Mouse (Mus musculus) liver, embryonic 14.5 days (tissue): Measurements from ENCODE around the gene Sorcs3. TPM values are rescaled to one million over a fixed set of nuclear protein-coding genes. Genes with fewer than 3 reads are reported as not detected.

Experiments used
- ATAC-seq: fragments of 200-750 bp; cut with Nextera tagmentation; 2 replicates; pipeline ENCODE4 v1.8.0; 2017; ENCODE audit warnings: moderate number of reproducible peaks, mild to moderate bottlenecking, moderate library complexity; ENCODE audit not compliant: insufficient read depth
- DNase-seq, 3 experiments: peaks; one replicate each; pipeline ENCODE4 v3.0.0-alpha.2; 2012 to 2013; ENCODE audit warnings: low read depth in 3 of 3, low spot score in 3 of 3
- H3K27ac ChIP-seq: fragments of 300-500 bp; sonication (generic); 2 replicates; pipeline ENCODE4 v1.5.1; 2014; ENCODE audit warnings: moderate library complexity, mild to moderate bottlenecking, control low read depth, inconsistent platforms
- H3K27me3 ChIP-seq: fragments of 300-500 bp; sonication (generic); 2 replicates; pipeline ENCODE4 v1.6.1; 2014; ENCODE audit warnings: mild to moderate bottlenecking, low read length, moderate library complexity; ENCODE audit not compliant: control insufficient read depth, insufficient read depth
- H3K36me3 ChIP-seq: fragments of 300-500 bp; sonication (generic); replicated peaks from 2 replicates; pipeline ENCODE4 v1.6.1; 2014; ENCODE audit warnings: low read depth; ENCODE audit not compliant: control insufficient read depth, insufficient read depth
- H3K4me1 ChIP-seq, 2 experiments: fragments of 200-500 bp in 1 of 2; fragments of 300-500 bp in 1 of 2; sonication (generic) in 1 of 2; replicated peaks; 2 replicates each; pipeline ENCODE4 v1.6.1; 2012 to 2014; ENCODE audit warnings: antibody characterized with exemption in 1 of 2, inconsistent platforms in 1 of 2, low read length in 1 of 2; ENCODE audit not compliant: control insufficient read depth in 2 of 2, insufficient read depth in 2 of 2
- H3K4me2 ChIP-seq: fragments of 300-500 bp; sonication (generic); 2 replicates; pipeline ENCODE4 v1.6.1; 2014; ENCODE audit warnings: low read depth, mild to moderate bottlenecking, control low read depth, moderate library complexity
- H3K4me3 ChIP-seq, 2 experiments: fragments of 200-500 bp in 1 of 2; fragments of 300-500 bp in 1 of 2; sonication (generic) in 1 of 2; 2 replicates each; pipeline ENCODE4 v1.5.1; 2012 to 2014; ENCODE audit warnings: low read depth in 2 of 2, low read length in 2 of 2, mild to moderate bottlenecking in 2 of 2, control low read depth in 1 of 2, inconsistent platforms in 1 of 2, moderate library complexity in 1 of 2; ENCODE audit not compliant: insufficient read depth in 1 of 2
- H3K9ac ChIP-seq: fragments of 300-500 bp; sonication (generic); replicated peaks from 2 replicates; pipeline ENCODE4 v1.6.1; 2014; ENCODE audit warnings: mild to moderate bottlenecking, control low read depth, moderate library complexity
- H3K9me3 ChIP-seq: fragments of 300-500 bp; sonication (generic); 2 replicates; pipeline ENCODE4 v1.6.1; 2016; ENCODE audit warnings: low read length, mixed read lengths; ENCODE audit not compliant: control insufficient read depth
- CTCF ChIP-seq: IDR thresholded peaks from 2 replicates; pipeline ENCODE4 v1.5.1; 2016; ENCODE audit warnings: antibody characterized with exemption, low read depth, control low read depth
- EP300 ChIP-seq: IDR thresholded peaks from 2 replicates; pipeline ENCODE4 v1.6.1; 2016; ENCODE audit warnings: antibody characterized with exemption, low read depth
- WGBS: fragments of 180-500 bp; shearing (Covaris S2); extraction: QIAGEN DNeasy Blood & Tissue Kit; methylation state at CpG from one replicate; pipeline ENCODE4 v1.1.7; 2014; ENCODE audit not compliant: insufficient replicate concordance; 5-methylcytosine and 5-hydroxymethylcytosine counted together
- polyA plus RNA-seq, 2 experiments: library from polyadenylated mRNA; depleted of rRNA in 1 of 2; stranded (reverse) in 1 of 2; unstranded in 1 of 2; fragments of >200 nt; fragmentation: Nextera tagmentation in 1 of 2; extraction: Ambion mirVana in 1 of 2; gene quantifications; 2 replicates each; pipeline versions ENCODE4 v1.2.1 to v1.2.3; 2012 to 2014

Sorcs3 gene
- polyA plus RNA-seq, 2 experiments: 0.04 to 0.09 TPM

GRCm38 (mm10) chr19:48546133-48546448, 340.3 kb downstream of the Sorcs3 start:
- Histone ChIP-seq H3K9ac (no peak overlapping the region), H3K4me1 (no peaks in the 10 kb centered on the region), H3K4me3 (no peak overlapping the region), H3K4me2 (no peak overlapping the region), H3K9me3 (no peaks in the 10 kb centered on the region), H3K27me3 (no peaks in the 10 kb centered on the region), H3K27ac (no peak overlapping the region), H3K36me3 (no peaks in the 10 kb centered on the region)
- ATAC-seq: no peak
- WGBS: 64% methylated on average over 2 of the region's 2 CpGs
- TF ChIP-seq EP300 (no peak), CTCF (no peak)
- DNase-seq: no peak

- Histone ChIP-seq H3K9me3 (no peaks in the 10 kb centered on the region), H3K36me3 (no peaks in the 10 kb centered on the region), H3K4me3 (no peak overlapping the region), H3K4me1 (no peaks in the 10 kb centered on the region), H3K9ac (no peak overlapping the region), H3K4me2 (no peak overlapping the region), H3K27me3 (no peaks in the 10 kb centered on the region), H3K27ac (no peak overlapping the region)
- WGBS: 43% methylated on average over 9 of the region's 9 CpGs
- TF ChIP-seq EP300: no peak
- TF ChIP-seq CTCF: no peak
- no peak for ATAC-seq
- no peak for DNase-seq
Observed at GRCm38 (mm10) chr19:48548143-48548881, 342.5 kb downstream of the Sorcs3 start.

- TF ChIP-seq EP300 (no peak), CTCF (no peak)
- Histone ChIP-seq H3K27me3 (no peaks in the 10 kb centered on the region), H3K4me3 (no peak overlapping the region), H3K9ac (no peak overlapping the region), H3K9me3 (no peaks in the 10 kb centered on the region), H3K4me1 (no peaks in the 10 kb centered on the region), H3K27ac (no peak overlapping the region), H3K36me3 (no peaks in the 10 kb centered on the region), H3K4me2 (no peak overlapping the region)
- WGBS: 31% methylated on average over 2 of the region's 2 CpGs
- DNase-seq (no peak), ATAC-seq (no peak)
Observed at GRCm38 (mm10) chr19:48559432-48559831, 353.6 kb downstream of the Sorcs3 start.

GRCm38 (mm10) chr19:48575736-48576135, 369.9 kb downstream of the Sorcs3 start:
- TF ChIP-seq CTCF: no peak
- TF ChIP-seq EP300: no peak
- Histone ChIP-seq H3K36me3 (no peaks in the 10 kb centered on the region), H3K27ac (no peak overlapping the region), H3K4me3 (no peak overlapping the region), H3K4me2 (no peak overlapping the region), H3K9ac (no peak overlapping the region), H3K4me1 (no peaks in the 10 kb centered on the region), H3K27me3 (no peaks in the 10 kb centered on the region), H3K9me3 (no peaks in the 10 kb centered on the region)
- ATAC-seq: no peak
- WGBS: 17% methylated on average over 1 of the region's 1 CpGs
- no peak for DNase-seq

- Histone ChIP-seq H3K4me2 (no peak overlapping the region), H3K4me1 (no peaks in the 10 kb centered on the region), H3K9me3 (no peaks in the 10 kb centered on the region), H3K27ac (no peak overlapping the region), H3K4me3 (no peak overlapping the region), H3K9ac (no peak overlapping the region), H3K27me3 (no peaks in the 10 kb centered on the region), H3K36me3 (no peaks in the 10 kb centered on the region)
- ATAC-seq: no peak
- WGBS: 74% methylated on average over 5 of the region's 5 CpGs
- DNase-seq: no peak
- TF ChIP-seq CTCF (no peak), EP300 (no peak)
Observed at GRCm38 (mm10) chr19:48577169-48577568, 371.3 kb downstream of the Sorcs3 start.
